Mouse (Mus musculus) heart, embryonic 12.5 days (tissue): ENCODE measurements around the gene Trim45. TPM values are rescaled to one million over a fixed set of nuclear protein-coding genes. Genes with fewer than 3 reads are reported as not detected.

Experiments
- ATAC-seq: fragments of 200-750 bp; cut with Nextera tagmentation; 2 replicates; pipeline ENCODE4 v1.8.0; 2017; ENCODE audit warnings: moderate TSS enrichment, moderate library complexity; ENCODE audit not compliant: insufficient number of reproducible peaks, low FRiP score
- H3K27ac ChIP-seq: fragments of 300-500 bp; sonication (generic); 2 replicates; pipeline ENCODE4 v1.5.1; 2016; ENCODE audit warnings: mild to moderate bottlenecking, moderate library complexity; ENCODE audit not compliant: poor library complexity, severe bottlenecking
- H3K27me3 ChIP-seq: fragments of 300-500 bp; sonication (generic); replicated peaks from 2 replicates; pipeline ENCODE4 v1.6.1; 2016; ENCODE audit warnings: mild to moderate bottlenecking, moderate library complexity
- H3K36me3 ChIP-seq: fragments of 300-500 bp; sonication (generic); 2 replicates; pipeline ENCODE4 v1.6.1; 2016; ENCODE audit warnings: mild to moderate bottlenecking, moderate library complexity
- H3K4me1 ChIP-seq: fragments of 300-500 bp; sonication (generic); replicated peaks from 2 replicates; pipeline ENCODE4 v1.6.1; 2016; ENCODE audit warnings: mild to moderate bottlenecking
- H3K4me2 ChIP-seq: fragments of 300-500 bp; sonication (generic); 2 replicates; pipeline ENCODE4 v1.6.1; 2016; ENCODE audit warnings: mild to moderate bottlenecking, moderate library complexity
- H3K4me3 ChIP-seq: fragments of 300-500 bp; sonication (generic); 2 replicates; pipeline ENCODE4 v1.5.1; 2016; ENCODE audit warnings: mild to moderate bottlenecking
- H3K9ac ChIP-seq: fragments of 300-500 bp; sonication (generic); 2 replicates; pipeline ENCODE4 v1.6.1; 2016; ENCODE audit warnings: mild to moderate bottlenecking, moderate library complexity
- H3K9me3 ChIP-seq: fragments of 300-500 bp; sonication (generic); replicated peaks from 2 replicates; pipeline ENCODE4 v1.6.1; 2016; ENCODE audit warnings: mild to moderate bottlenecking, moderate library complexity
- WGBS: fragments of 180-500 bp; shearing (Covaris S2); methylation state at CpG from one replicate; pipeline ENCODE4 v1.1.7; 2016; 5-methylcytosine and 5-hydroxymethylcytosine counted together
- polyA plus RNA-seq: library from polyadenylated mRNA; unstranded; fragments of >200 nt; fragmentation: Nextera tagmentation; extraction: Ambion mirVana; gene quantifications from 2 replicates; pipeline ENCODE4 v1.2.1, GENCODE M21; 2016

Trim45 gene
- polyA plus RNA-seq, 1 experiment from 2014 or later, result 4.9 TPM

DNA sequence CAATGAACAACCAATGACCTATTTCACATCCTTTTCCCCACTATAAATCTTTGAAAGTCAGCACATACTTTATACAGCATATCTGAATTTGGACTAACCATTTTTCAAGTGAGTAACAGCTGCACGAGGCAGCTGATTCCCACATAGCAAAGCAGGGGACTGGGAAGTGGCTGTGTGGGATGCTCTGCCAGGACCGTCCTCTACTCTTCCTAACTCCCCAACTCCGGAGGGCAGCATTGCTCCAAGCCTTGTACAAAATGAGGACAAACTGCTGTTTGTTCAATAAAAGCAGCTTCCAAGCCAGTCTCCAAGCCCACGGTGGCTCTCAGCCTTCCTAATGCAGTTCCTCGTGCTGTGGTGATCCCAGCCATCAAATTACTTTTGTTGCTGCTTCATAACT, 11.4 kb upstream of the Trim45 start:
- no peak overlapping the region for H3K4me3 ChIP-seq
- H3K27ac ChIP-seq, result no peak overlapping the region
- no peak overlapping the region for H3K4me2 ChIP-seq
- H3K36me3 ChIP-seq, result no peaks in the 10 kb centered on the region
- no peaks in the 10 kb centered on the region for H3K27me3 ChIP-seq
- WGBS, result 63% methylated on average over 5 of the region's 5 CpGs
- H3K4me1 ChIP-seq, result peaks cover 26% of the 10 kb centered on the region
- H3K9me3 ChIP-seq, result no peaks in the 10 kb centered on the region
- no peak overlapping the region for H3K9ac ChIP-seq
- ATAC-seq, result no peak

DNA sequence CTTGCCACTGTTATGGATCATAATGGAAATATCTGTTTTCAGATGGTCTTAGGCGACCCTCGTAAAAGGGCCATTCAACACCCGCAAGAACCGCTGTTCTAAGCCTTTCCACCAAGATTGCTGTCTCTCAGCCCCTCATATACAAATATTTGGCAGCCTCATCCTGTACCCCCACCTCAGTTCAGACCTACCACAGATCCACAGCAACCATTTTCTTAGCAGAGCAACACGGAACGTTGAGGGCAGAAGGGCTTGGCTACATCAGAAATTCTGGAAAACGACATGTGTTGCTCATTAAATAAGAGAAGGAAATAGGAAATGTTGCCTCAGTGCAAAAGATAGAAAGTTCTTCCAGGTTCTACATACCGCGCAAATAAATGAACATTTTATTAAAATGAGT, 11.0 kb upstream of the Trim45 start:
- WGBS, result 84% methylated on average over 9 of the region's 9 CpGs
- Histone ChIP-seq H3K36me3 (no peaks in the 10 kb centered on the region), H3K4me1 (peaks cover 24% of the 10 kb centered on the region), H3K9me3 (no peaks in the 10 kb centered on the region), H3K27ac (no peak overlapping the region), H3K9ac (no peak overlapping the region), H3K4me3 (no peak overlapping the region), H3K27me3 (no peaks in the 10 kb centered on the region), H3K4me2 (no peak overlapping the region)
- no peak for ATAC-seq

DNA sequence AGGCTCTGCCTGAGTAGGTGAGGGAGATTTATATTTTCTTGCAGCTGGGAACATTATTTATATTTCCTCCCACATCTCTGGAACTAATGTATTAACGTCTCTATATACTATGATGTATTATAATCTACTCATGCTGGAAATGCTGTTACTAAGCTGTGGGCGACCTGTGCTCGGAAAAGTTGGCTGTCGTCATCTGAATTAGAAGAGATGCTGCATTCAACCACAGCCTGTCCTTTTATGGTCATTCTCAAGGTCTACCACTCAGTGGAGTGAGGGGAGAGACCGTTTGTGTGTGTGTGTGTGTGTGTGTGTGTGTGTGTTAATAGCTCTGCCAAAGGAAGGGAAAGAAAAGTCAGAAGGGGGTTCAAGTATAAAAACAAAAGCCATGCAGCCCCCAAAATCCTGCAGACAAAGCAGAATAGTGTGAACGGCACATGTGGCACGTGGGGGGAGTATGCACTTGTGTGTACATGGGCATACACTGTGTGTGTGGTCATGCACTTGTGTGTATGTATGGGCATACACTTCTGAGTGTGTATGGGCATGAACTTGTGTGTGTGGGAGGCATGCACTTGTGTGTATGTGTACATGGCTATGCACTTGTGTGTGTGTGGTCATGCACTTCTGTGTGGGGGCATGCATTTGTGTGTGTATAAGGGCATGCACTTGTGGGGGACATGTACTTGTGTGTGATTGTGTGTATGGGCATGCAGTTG, 10.3 kb upstream of the Trim45 start:
- no peak for ATAC-seq
- Histone ChIP-seq H3K36me3 (no peaks in the 10 kb centered on the region), H3K4me1 (peaks cover 19% of the 10 kb centered on the region), H3K4me3 (no peak overlapping the region), H3K9me3 (no peaks in the 10 kb centered on the region), H3K9ac (no peak overlapping the region), H3K27ac (no peak overlapping the region), H3K27me3 (no peaks in the 10 kb centered on the region), H3K4me2 (no peak overlapping the region)
- WGBS, result 56% methylated on average over 7 of the region's 7 CpGs

DNA sequence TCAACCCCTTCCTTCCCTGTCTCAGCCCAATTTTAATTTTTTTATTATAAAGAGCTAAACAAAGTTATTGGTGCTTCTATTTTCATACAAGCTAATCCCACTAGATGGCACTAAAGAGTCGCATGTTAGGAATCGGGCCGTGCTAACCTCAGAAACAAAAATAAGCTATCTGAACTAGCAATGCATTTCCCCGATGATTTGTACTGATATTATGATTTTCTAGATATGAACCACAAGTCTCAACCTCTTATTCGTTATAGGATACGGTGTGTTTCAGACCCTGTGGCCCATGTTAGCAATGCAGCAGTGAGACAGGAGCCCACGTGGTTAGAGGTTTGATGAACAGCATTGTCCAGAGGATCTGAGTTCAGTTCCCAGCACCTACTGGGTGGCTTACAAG, 5.2 kb upstream of the Trim45 start:
- no peak for ATAC-seq
- H3K27me3 ChIP-seq, result no peaks in the 10 kb centered on the region
- H3K9ac ChIP-seq, result no peak overlapping the region
- no peak overlapping the region for H3K4me2 ChIP-seq
- H3K9me3 ChIP-seq, result no peaks in the 10 kb centered on the region
- H3K4me3 ChIP-seq, result no peak overlapping the region
- H3K4me1 ChIP-seq, result peaks cover 1% of the 10 kb centered on the region
- H3K27ac ChIP-seq, result no peak overlapping the region
- WGBS, result 15% methylated on average over 7 of the region's 7 CpGs
- no peaks in the 10 kb centered on the region for H3K36me3 ChIP-seq

DNA sequence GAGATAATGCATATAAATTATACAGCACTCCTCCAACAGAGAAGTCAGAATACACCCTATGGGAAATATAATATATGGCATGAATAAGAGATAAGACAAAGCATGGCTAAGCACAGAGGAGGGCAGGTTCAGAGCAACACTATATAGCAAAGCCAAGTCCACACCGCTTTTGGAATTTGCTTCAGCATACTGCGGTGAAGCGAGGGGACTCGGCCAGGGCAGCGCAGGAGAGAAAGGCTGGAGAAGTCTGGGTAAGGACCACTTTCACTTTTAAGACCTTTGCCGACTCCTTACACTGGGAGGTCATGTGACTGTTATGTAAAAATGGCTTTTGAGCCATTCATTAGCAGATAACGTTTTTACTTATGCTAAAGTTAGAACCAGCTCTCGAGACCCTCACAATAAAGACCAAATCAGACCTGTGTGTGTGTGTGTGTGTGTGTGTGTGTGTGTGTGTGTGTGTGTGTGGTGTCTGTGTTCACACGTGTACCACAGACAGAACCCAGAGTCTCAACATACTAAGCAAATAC, 1.3 kb upstream of the Trim45 start:
- no peaks in the 10 kb centered on the region for H3K9me3 ChIP-seq
- H3K4me1 ChIP-seq, result peaks cover 18% of the 10 kb centered on the region
- no peak overlapping the region for H3K9ac ChIP-seq
- no peaks in the 10 kb centered on the region for H3K27me3 ChIP-seq
- ATAC-seq, result no peak
- H3K4me3 ChIP-seq, result no peak overlapping the region
- 76% methylated on average over 9 of the region's 9 CpGs for WGBS
- H3K36me3 ChIP-seq, result no peaks in the 10 kb centered on the region
- H3K4me2 ChIP-seq, result no peak overlapping the region
- no peak overlapping the region for H3K27ac ChIP-seq

DNA sequence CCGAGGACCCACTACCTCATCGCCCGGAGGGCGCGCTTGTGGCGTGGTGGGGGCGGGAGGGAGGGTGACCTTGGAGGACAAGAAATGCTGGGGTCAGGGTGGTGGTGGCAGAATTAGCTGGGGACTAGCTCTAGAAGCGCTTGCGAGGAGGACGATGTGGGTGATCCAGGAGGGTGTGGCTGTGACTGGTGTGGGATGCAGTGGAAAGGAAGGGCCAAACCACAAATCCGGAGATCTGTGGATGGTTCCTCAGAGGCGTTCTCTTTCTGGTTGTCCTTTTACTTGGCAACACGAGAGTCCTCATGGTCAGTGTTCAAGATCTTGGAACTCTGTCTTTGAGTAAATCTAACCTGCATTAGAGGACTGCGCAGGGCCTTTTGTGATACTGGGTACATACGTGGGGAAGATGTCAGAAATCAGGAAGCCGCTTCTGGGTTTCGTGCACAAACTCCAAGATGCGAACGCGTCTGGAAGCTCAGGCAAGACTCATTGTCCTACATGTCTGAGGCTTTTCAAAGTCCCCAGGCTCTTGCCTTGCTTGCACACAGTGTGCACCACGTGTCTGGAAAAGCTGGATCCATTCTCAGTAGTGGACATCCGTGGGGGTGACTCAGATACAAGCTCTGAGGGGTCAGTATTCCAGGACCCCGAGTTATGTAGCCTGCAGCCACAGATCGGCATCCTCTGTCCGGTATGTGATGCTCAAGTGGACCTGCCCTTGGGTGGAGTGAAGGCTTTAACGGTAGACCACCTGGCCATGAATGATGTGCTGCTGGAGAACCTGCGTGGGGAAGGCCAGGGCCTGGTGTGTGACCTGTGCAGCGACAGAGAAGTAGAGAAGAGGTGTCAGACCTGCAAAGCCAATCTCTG, 739 bp downstream of the Trim45 start:
- WGBS, result 34% methylated on average over 28 of the region's 28 CpGs
- Histone ChIP-seq H3K9me3 (no peaks in the 10 kb centered on the region), H3K27me3 (no peaks in the 10 kb centered on the region), H3K4me3 (peak overlapping the region; percentile 63), H3K27ac (peak overlapping the region; percentile 77), H3K36me3 (peaks cover 2% of the 10 kb centered on the region), H3K4me1 (peaks cover 27% of the 10 kb centered on the region), H3K9ac (peak overlapping the region; percentile 78), H3K4me2 (peak overlapping the region; percentile 76)
- ATAC-seq, result peak; percentile 66

DNA sequence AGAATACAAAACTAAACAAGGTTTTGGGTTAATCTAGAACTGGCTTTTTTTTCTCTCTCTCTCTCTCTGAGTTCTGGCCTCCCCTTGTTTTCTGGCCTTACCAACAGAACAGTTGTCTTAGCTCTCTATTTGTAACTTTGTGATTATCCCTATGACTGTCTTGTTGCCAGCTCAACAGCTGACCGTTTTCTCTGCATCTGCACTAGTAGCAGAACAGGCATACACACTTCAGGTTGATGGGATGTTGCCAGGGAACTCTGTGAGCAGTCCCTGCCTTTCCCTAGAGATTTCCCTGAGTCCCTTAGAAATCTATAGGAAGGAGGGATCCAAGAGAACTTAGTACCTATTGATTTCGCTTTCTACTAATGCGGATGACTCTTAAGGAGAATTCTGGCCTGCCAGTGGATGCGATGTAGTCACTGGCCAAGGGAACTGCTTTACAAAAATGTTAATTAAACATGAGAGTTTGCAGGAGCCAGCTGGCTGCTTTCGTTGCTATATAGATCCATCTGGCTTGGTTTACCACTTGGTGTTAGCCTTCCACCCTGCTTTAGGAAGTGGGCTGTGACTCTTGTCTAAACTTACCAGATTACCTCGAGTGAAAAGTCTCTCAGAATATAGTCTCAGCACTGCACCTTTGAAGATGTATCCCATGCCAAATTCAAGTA, 2.2 kb downstream of the Trim45 start:
- no peak overlapping the region for H3K4me2 ChIP-seq
- 75% methylated on average over 6 of the region's 6 CpGs for whole genome bisulfite sequencing
- peaks cover 27% of the 10 kb centered on the region for H3K4me1 ChIP-seq
- no peak overlapping the region for H3K9ac ChIP-seq
- H3K9me3 ChIP-seq, result no peaks in the 10 kb centered on the region
- H3K4me3 ChIP-seq, result no peak overlapping the region
- ATAC-seq, result no peak
- H3K36me3 ChIP-seq, result peaks cover 16% of the 10 kb centered on the region
- H3K27me3 ChIP-seq, result no peaks in the 10 kb centered on the region
- H3K27ac ChIP-seq, result no peak overlapping the region

DNA sequence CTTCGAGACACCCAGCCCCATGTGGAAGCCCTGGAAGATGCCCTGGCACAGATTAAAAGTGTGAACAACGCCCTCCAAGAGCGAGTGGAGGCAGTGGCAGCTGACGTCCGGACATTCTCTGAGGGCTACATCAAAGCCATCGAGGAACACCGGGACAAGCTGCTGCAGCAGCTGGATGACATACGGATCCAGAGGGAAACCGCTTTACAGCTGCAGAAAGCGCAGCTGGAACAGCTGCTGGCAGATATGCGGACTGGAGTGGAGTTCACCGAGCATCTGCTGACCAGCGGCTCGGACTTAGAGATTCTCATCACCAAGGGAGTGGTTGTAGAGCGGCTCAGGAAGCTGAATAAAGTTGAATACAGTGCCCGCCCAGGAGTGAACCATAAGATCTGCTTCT, 3.2 kb downstream of the Trim45 start:
- Histone ChIP-seq H3K4me1 (peaks cover 27% of the 10 kb centered on the region), H3K27ac (no peak overlapping the region), H3K4me2 (no peak overlapping the region), H3K9me3 (no peaks in the 10 kb centered on the region), H3K9ac (no peak overlapping the region), H3K4me3 (no peak overlapping the region), H3K36me3 (peaks cover 25% of the 10 kb centered on the region), H3K27me3 (no peaks in the 10 kb centered on the region)
- ATAC-seq, result no peak
- WGBS, result 78% methylated on average over 16 of the region's 16 CpGs

DNA sequence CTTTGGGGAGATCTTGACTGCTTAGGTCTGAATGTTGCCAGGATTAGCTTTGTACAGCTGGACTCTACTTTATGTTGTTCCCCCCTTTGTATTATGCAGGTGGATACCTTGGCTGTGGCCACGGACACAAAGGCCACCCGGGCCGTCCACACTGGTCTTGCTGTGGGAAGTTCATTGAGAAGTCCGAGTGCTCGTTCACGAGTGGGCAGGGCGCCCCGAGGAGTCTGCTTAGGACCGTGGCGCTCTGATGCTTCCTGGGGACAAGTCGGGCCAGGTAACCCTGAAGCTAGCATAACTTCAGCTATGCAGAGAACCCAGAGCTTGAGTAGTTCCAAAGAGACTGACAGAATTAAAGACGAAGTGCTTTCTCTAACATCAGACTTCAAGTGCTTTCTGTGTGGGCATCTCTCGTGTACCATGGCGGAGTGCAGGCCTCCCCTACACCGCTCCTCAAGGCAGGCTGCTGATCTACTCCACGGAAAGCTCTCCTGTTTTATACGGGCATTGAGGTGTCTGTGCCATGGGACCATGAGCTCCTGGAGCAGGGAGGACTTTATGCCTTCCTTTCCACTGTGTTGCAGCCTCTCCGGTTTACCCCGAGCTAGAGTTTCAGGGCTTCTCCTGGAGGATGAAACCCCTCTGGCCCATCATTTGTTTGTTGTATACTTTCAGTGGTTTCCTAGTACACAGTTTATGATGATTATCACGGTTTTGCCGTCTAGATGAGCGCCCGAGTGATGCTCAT, 9.5 kb downstream of the Trim45 start:
- no peak for ATAC-seq
- Histone ChIP-seq H3K9me3 (no peaks in the 10 kb centered on the region), H3K27ac (no peak overlapping the region), H3K4me3 (no peak overlapping the region), H3K36me3 (peaks cover 83% of the 10 kb centered on the region), H3K9ac (no peak overlapping the region), H3K4me2 (no peak overlapping the region), H3K27me3 (no peaks in the 10 kb centered on the region), H3K4me1 (0 out of 2 replicates have a peak, but pooled peaks cover 5% of the 10 kb centered on the region)
- WGBS, result 89% methylated on average over 23 of the region's 23 CpGs

DNA sequence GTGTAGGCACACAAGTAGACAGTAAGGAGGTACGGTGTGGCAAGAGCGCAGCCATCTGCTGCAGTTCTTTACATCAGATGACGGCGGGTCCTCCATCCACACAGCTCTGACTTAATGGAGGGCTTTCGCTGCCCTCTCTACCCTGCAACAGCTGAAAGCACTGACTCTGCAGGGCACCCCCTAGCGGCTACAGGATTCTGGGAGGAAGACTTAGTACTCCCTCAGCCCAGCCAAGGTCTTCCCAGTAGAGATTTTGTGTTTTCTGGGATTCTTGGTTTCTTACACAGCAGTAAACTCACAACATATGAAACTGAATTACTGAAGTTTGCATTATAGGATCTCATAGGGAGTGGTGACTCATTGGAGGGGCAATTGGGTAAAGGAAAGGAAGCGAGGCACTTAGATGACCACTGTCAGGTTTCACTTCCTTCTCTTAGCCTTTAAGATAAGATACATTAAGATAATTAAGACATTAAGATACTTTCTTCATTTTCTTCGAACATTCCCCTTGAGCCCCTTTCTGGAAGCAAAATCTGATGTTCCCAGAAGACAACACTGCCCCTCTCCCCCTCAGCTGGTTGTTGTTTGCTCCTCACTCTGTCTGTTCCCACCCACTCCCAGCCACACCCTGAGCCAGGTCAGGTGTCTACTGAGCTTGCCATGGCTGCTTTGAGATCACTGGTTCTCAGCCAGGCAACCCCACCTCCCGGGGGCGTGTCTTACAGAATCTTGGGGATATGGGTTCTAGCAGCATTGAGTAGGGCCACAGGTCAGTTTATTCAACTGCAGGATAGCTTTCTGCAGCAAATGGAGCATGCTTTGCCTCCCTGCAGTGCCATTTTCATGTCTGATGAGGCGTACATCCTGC, 10.3 kb downstream of the Trim45 start:
- no peaks in the 10 kb centered on the region for H3K4me1 ChIP-seq
- 68% methylated on average over 11 of the region's 11 CpGs for WGBS
- no peak overlapping the region for H3K4me3 ChIP-seq
- H3K27ac ChIP-seq, result no peak overlapping the region
- no peak overlapping the region for H3K9ac ChIP-seq
- no peaks in the 10 kb centered on the region for H3K27me3 ChIP-seq
- no peaks in the 10 kb centered on the region for H3K9me3 ChIP-seq
- ATAC-seq, result no peak
- H3K4me2 ChIP-seq, result no peak overlapping the region
- H3K36me3 ChIP-seq, result peaks cover 84% of the 10 kb centered on the region
